Mouse (Mus musculus): ENCODE results near the gene Rpia. TPM values are rescaled to one million over a fixed set of nuclear protein-coding genes. Genes with fewer than 3 reads are reported as not detected.

The Rpia gene
- polyA plus RNA-seq, 1 experiment from 2014 or later = 2.6 TPM

Other genes with a start within 250 kb of the Rpia start
- gene Eif2ak3, start 52.3 kb upstream of the Rpia start, polyA plus RNA-seq (2015; fragmentation: Nextera tagmentation; extraction: Ambion mirVana) = 12.5 and 13.4 TPM in 2 replicates
- not detected in 2 replicates for gene Tex37, start 126.7 kb upstream of the Rpia start, polyA plus RNA-seq (2015; fragmentation: Nextera tagmentation; extraction: Ambion mirVana)
- not detected in 2 replicates for gene Foxi3, start 164.3 kb upstream of the Rpia start, polyA plus RNA-seq (2015; fragmentation: Nextera tagmentation; extraction: Ambion mirVana)

Measured in midbrain, embryonic 16.5 days (tissue).